Mouse (Mus musculus) left cerebral cortex, postnatal 14 days (tissue): ENCODE data around the gene Ces1d. TPM values are rescaled to one million over a fixed set of nuclear protein-coding genes. Genes with fewer than 3 reads are reported as not detected.

Experiments
- DNase-seq, 2 experiments: peaks; one replicate each; pipeline ENCODE4 v3.0.0; 2021 to 2022; ENCODE audit warnings: low spot score in 2 of 2, mixed read lengths in 1 of 2
- intact Hi-C: fragments of 180-260 bp; cut with DNase I; formaldehyde crosslinking; loops from one replicate; pipeline ENCODE4 v1.15.1; 2025
- total RNA-seq, 2 experiments: library from RNA; stranded (reverse); gene quantifications; 2 replicates each; pipeline ENCODE4 v1.2.3; 2021

Ces1d gene
- total RNA-seq, 2 experiments from 2014 or later, result not detected

GRCm38 (mm10) chr8:93151401-93151800, 46.2 kb downstream of the Ces1d start:
- DNase-seq, result no peak
- intact Hi-C loops, result no loop called here

GRCm38 (mm10) chr8:93147331-93147730, 50.3 kb downstream of the Ces1d start:
- intact Hi-C loops, result loop anchor here (10.0 kb wide), 1 partner anchor 133 kb away; no protein-coding TSS in a partner anchor
- no peak for DNase-seq

- intact Hi-C loops, result loop anchor here (10.0 kb wide), 1 partner anchor 126 kb away; no protein-coding TSS in a partner anchor
- DNase-seq, result peak; percentile 25 to 63
Measured at GRCm38 (mm10) chr8:93140696-93141095, 56.9 kb downstream of the Ces1d start.

- intact Hi-C loops, result no loop called here
- no peak for DNase-seq
Measured at GRCm38 (mm10) chr8:93132196-93132595, 65.4 kb downstream of the Ces1d start.

- peak in 1 of 2 experiments; percentile 10 for DNase-seq
- intact Hi-C loops, result no loop called here
Measured at GRCm38 (mm10) chr8:93131233-93131980, 66.2 kb downstream of the Ces1d start, which contains the start of gene Ces1c. Gene Ces1c, minus strand, starts transcription at chr8:93131283.

GRCm38 (mm10) chr8:93126476-93126875, 71.2 kb downstream of the Ces1d start:
- intact Hi-C loops, result no loop called here

GRCm38 (mm10) chr8:93122005-93122404, 75.6 kb downstream of the Ces1d start:
- DNase-seq, result no peak
- intact Hi-C loops, result no loop called here

More at GRCm38 (mm10) chr8:93126476-93126875, 71.2 kb downstream of the Ces1d start:
- no peak for DNase-seq

Other genes with a start within 250 kb of the Ces1d start
- under 1 TPM; 0.11 to 0.34 TPM for gene Slc6a2, start 237.8 kb downstream of the Ces1d start, total RNA-seq
- under 1 TPM in 1 of 2 experiments, not detected in 1; 0.17 TPM for gene Ces1a, start 149.6 kb downstream of the Ces1d start, total RNA-seq
- gene Ces1b, start 117.8 kb downstream of the Ces1d start, total RNA-seq, result not detected
- not detected for gene Ces1c, start 66.6 kb downstream of the Ces1d start, total RNA-seq
- not detected for gene Ces1e, start 31.8 kb upstream of the Ces1d start, total RNA-seq
- not detected for gene Ces1f, start 81.9 kb upstream of the Ces1d start, total RNA-seq
- not detected for gene Ces1g, start 139.5 kb upstream of the Ces1d start, total RNA-seq
- gene Ces1h, start 181.9 kb upstream of the Ces1d start, total RNA-seq, result not detected